Mouse (Mus musculus) adrenal gland, adult 2 months (tissue): ENCODE results near the gene Gm128. TPM values are rescaled to one million over a fixed set of nuclear protein-coding genes. Genes with fewer than 3 reads are reported as not detected.

ENCODE experiments used
- DNase-seq: peaks from one replicate; pipeline ENCODE4 v3.0.0; 2021
- polyA plus RNA-seq: library from polyadenylated mRNA; depleted of rRNA; stranded (reverse); fragments of >200 nt; gene quantifications from 2 replicates; pipeline ENCODE4 v1.2.3, GENCODE M21; 2012; rRNA removed
- total RNA-seq, 2 experiments: library from RNA; stranded (reverse); gene quantifications; 2 replicates each; pipeline ENCODE4 v1.2.3; 2021

The Gm128 gene
- total and polyA plus RNA-seq, 3 experiments = 0.20 to 0.21 TPM; not detected in 1

DNA sequence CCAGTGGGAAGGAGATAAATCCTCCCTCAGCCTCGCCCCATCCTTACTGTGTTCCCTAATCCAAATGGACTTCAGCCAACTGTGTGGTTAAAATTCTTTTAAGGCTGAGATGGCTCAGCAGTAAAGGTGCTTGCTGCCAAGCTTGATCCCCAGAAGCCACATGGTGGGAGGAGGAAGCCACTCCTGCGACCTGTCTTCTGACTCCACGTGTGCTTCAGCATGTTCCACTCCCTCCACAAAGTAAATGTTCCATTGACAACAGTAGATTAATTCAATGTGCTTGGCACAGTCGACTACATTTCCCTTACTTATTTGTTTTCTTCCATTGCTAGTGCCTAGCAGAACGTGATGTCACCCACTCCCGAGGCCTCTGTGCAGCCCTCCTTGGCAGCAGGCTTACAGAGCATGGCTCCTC, 46.7 kb downstream of the Gm128 start:
- no peak for DNase-seq

Other genes with a start within 250 kb of the Gm128 start
- gene Zfp687, start 226.2 kb downstream of the Gm128 start, total RNA-seq = 10 to 100 TPM; 26.3 to 29.5 TPM
- 27.9 and 32.0 TPM in 2 replicates for gene Zfp687, start 226.2 kb downstream of the Gm128 start, polyA plus RNA-seq
- gene Psmd4, start 199.0 kb downstream of the Gm128 start, total RNA-seq = 100 to 1,000 TPM; 312 to 335 TPM
- gene Psmd4, start 199.0 kb downstream of the Gm128 start, polyA plus RNA-seq = 105 and 114 TPM in 2 replicates
- gene Pip5k1a, start 134.7 kb downstream of the Gm128 start, total RNA-seq = 10 to 100 TPM; 40.8 to 49.9 TPM
- 16.4 and 18.7 TPM in 2 replicates for gene Pip5k1a, start 134.7 kb downstream of the Gm128 start, polyA plus RNA-seq
- 10 to 100 TPM; 52.4 to 64.0 TPM for gene Vps72, start 130.6 kb downstream of the Gm128 start, total RNA-seq
- gene Vps72, start 130.6 kb downstream of the Gm128 start, polyA plus RNA-seq = 82.4 and 83.0 TPM in 2 replicates
- under 1 TPM; 0.48 to 0.52 TPM for gene Tmod4, start 117.1 kb downstream of the Gm128 start, total RNA-seq
- gene Tmod4, start 117.1 kb downstream of the Gm128 start, polyA plus RNA-seq = 0.17 and 0.30 TPM in 2 replicates
- 10 to 100 TPM; 33.4 to 37.0 TPM for gene Scnm1, start 107.6 kb downstream of the Gm128 start, total RNA-seq
- gene Scnm1, start 107.6 kb downstream of the Gm128 start, polyA plus RNA-seq = 17.6 and 18.6 TPM in 2 replicates
- gene Lysmd1, start 107.5 kb downstream of the Gm128 start, total RNA-seq = 1 to 10 TPM; 7.1 to 9.0 TPM
- gene Lysmd1, start 107.5 kb downstream of the Gm128 start, polyA plus RNA-seq = 3.7 and 4.7 TPM in 2 replicates
- 1 to 10 TPM; 2.0 to 2.2 TPM for gene Tnfaip8l2, start 99.2 kb downstream of the Gm128 start, total RNA-seq
- 3.7 and 4.9 TPM in 2 replicates for gene Tnfaip8l2, start 99.2 kb downstream of the Gm128 start, polyA plus RNA-seq
- gene Sema6c, start 81.1 kb downstream of the Gm128 start, total RNA-seq = 1 to 10 TPM; 2.6 to 3.8 TPM
- 8.6 and 12.4 TPM in 2 replicates for gene Sema6c, start 81.1 kb downstream of the Gm128 start, polyA plus RNA-seq
- 10 to 100 TPM; 19.0 to 21.1 TPM for gene Gabpb2, start 23.7 kb downstream of the Gm128 start, total RNA-seq
- gene Gabpb2, start 23.7 kb downstream of the Gm128 start, polyA plus RNA-seq = 4.0 and 4.5 TPM in 2 replicates
- gene Cdc42se1, start 12.9 kb downstream of the Gm128 start, total RNA-seq = 100 to 1,000 TPM in 1 of 2 experiments, 10 to 100 TPM in 1; 89.7 to 102 TPM
- gene Cdc42se1, start 12.9 kb downstream of the Gm128 start, polyA plus RNA-seq = 46.1 and 53.0 TPM in 2 replicates
- 1 to 10 TPM; 8.0 to 8.7 TPM for gene Mllt11, start 9.4 kb downstream of the Gm128 start, total RNA-seq
- gene Mllt11, start 9.4 kb downstream of the Gm128 start, polyA plus RNA-seq = 7.2 and 9.2 TPM in 2 replicates
- not detected for gene Bnipl, start 9.6 kb upstream of the Gm128 start, total RNA-seq
- gene Bnipl, start 9.6 kb upstream of the Gm128 start, polyA plus RNA-seq = not detected in 2 replicates
- gene Mindy1, start 39.7 kb upstream of the Gm128 start, total RNA-seq = 100 to 1,000 TPM; 131 to 139 TPM
- 209 and 296 TPM in 2 replicates for gene Mindy1, start 39.7 kb upstream of the Gm128 start, polyA plus RNA-seq
- gene Prune1, start 40.5 kb upstream of the Gm128 start, total RNA-seq = 10 to 100 TPM; 26.3 to 31.1 TPM
- gene Prune1, start 40.5 kb upstream of the Gm128 start, polyA plus RNA-seq = 14.1 and 15.4 TPM in 2 replicates
- 1 to 10 TPM; 1.2 to 2.5 TPM for gene Anxa9, start 65.6 kb upstream of the Gm128 start, total RNA-seq
- 0.88 and 1.3 TPM in 2 replicates for gene Anxa9, start 65.6 kb upstream of the Gm128 start, polyA plus RNA-seq
- gene Cers2, start 73.2 kb upstream of the Gm128 start, total RNA-seq = 100 to 1,000 TPM; 224 to 263 TPM
- gene Cers2, start 73.2 kb upstream of the Gm128 start, polyA plus RNA-seq = 78.7 and 99.1 TPM in 2 replicates
- 10 to 100 TPM; 20.7 to 21.7 TPM for gene Setdb1, start 115.6 kb upstream of the Gm128 start, total RNA-seq
- gene Setdb1, start 115.6 kb upstream of the Gm128 start, polyA plus RNA-seq = 6.9 and 7.6 TPM in 2 replicates
- not detected for gene 4930558C23Rik, start 161.2 kb upstream of the Gm128 start, total RNA-seq
- not detected in 2 replicates for gene 4930558C23Rik, start 161.2 kb upstream of the Gm128 start, polyA plus RNA-seq
- gene Arnt, start 192.8 kb upstream of the Gm128 start, total RNA-seq = 10 to 100 TPM; 52.6 to 63.4 TPM
- 49.3 and 53.9 TPM in 2 replicates for gene Arnt, start 192.8 kb upstream of the Gm128 start, polyA plus RNA-seq